ENCODE assay signal across 14 mouse cellular contexts in the genomic region with DNA sequence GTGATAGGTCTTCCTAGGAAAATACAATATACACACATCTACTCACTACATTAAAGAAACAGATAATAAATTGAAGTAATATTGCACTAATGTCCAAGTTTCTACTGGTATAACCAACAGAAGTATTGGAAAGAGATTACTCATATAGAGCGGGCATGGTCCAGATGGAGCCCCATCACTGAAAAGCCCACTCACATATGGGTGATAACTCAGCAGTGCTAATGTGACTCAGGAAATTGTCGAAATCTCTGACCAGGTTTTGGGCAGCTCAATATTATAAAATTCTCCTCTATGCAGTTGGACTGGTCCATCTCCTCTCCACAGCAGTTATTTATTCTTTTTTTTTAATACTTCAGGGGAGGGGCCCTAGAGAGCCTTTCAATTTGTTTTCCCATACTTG.
DNase-seq lines count a peak whose midpoint lies in the region.
"Had no signal": no experiment of that assay in that cellular context is flagged by ENCODE, and none has a peak within 500 bp of the region (broad histone marks: within the 10 kb centered on the region; RNA-seq: fewer than 3 reads in every experiment).

No protein-coding gene starts in this region.

- DNase-seq in right cerebral cortex, adult 2 months (ENCODE audit: low spot score in 2 of 2), result peak; percentile 15 to 19
- DNase-seq in right cerebral cortex, postnatal 4 days, result no peak
- DNase-seq in layer of hippocampus, adult 8-10 months (ENCODE audit: low spot score in 2 of 2), result peak; percentile 53 to 55
- DNase-seq in layer of hippocampus, postnatal 36 days, result peak; percentile 19 to 24
- DNase-seq in MN1 (ENCODE audit: low spot score), result no peak
- no peak for DNase-seq in urinary bladder, postnatal 4 days (ENCODE audit: low spot score in 2 of 2)
- DNase-seq: adrenal gland, adult 8-10 months; adrenal gland, postnatal 36 days; cerebellum, adult 11 months; cerebellum, adult 8-10 months; cerebellum, postnatal 14 days; embryo, embryonic 11 days; gastrocnemius, postnatal 14 days; heart, adult 2 months had no signal

Comparison
In these comparisons a context has a peak if more than half of its experiments do, and no peak if none do; other contexts are left out.
1. DNase-seq: peak in right cerebral cortex, adult 2 months (2 of 2), layer of hippocampus, adult 8-10 months (2 of 2) and layer of hippocampus, postnatal 36 days (2 of 2); none in right cerebral cortex, postnatal 4 days (single experiment), MN1 (single experiment) and urinary bladder, postnatal 4 days (0 of 2).